Mouse (Mus musculus): Measurements from ENCODE around the gene Cenph. TPM values are rescaled to one million over a fixed set of nuclear protein-coding genes. Genes with fewer than 3 reads are reported as not detected.
"Not testable (repeated sequence)": the region's sequence is repeated elsewhere in the genome, so short reads cannot be mapped to it uniquely, and the experiment has no call there.

The Cenph gene
- polyA plus RNA-seq (2015; fragmentation: Nextera tagmentation; extraction: Ambion mirVana), result 30.8 and 31.4 TPM in 2 replicates

GRCm38 (mm10) chr13:100775252-100776055, at the start of gene Cenph:
TSS of gene Cenph (minus strand) at chr13:100775899.
- under 1% methylated on average over 46 of the region's 46 CpGs for WGBS
- H3K9me3 ChIP-seq, result no peaks in the 10 kb centered on the region
- peak within 1 kb of the TSS; percentile 80 for H3K9ac ChIP-seq
- peak; percentile 95 for ATAC-seq
- no peaks in the 10 kb centered on the region for H3K36me3 ChIP-seq
- H3K27ac ChIP-seq, result peak within 1 kb of the TSS; percentile 60; the same call in 1 of the 2 replicates
- H3K27me3 ChIP-seq (replicated peaks), result no peaks in the 10 kb centered on the region
- peak within 1 kb of the TSS; percentile 84 for H3K4me3 ChIP-seq (replicated peaks)
- 0 out of 2 replicates have a peak, but pooled peaks cover 7% of the 10 kb centered on the region for H3K4me1 ChIP-seq (replicated peaks)
- peak within 1 kb of the TSS; percentile 92 for H3K4me2 ChIP-seq (replicated peaks)

- H3K9ac ChIP-seq, result no peak overlapping the region
- WGBS, result 88% methylated on average over 3 of the region's 3 CpGs
- no peaks in the 10 kb centered on the region for H3K4me1 ChIP-seq (replicated peaks)
- H3K4me3 ChIP-seq (replicated peaks), result no peak overlapping the region
- no peak for ATAC-seq
- no peak overlapping the region for H3K27ac ChIP-seq
- H3K36me3 ChIP-seq, result peaks cover 19% of the 10 kb centered on the region; the same call in 1 of the 2 replicates
- no peak overlapping the region for H3K4me2 ChIP-seq (replicated peaks)
- no peaks in the 10 kb centered on the region for H3K9me3 ChIP-seq
- H3K27me3 ChIP-seq (replicated peaks), result no peaks in the 10 kb centered on the region
These were observed 49.2 kb upstream of the Cenph start for GRCm38 (mm10) chr13:100824916-100825315.

GRCm38 (mm10) chr13:100824306-100824705, 48.6 kb upstream of the Cenph start:
- ATAC-seq, result no peak

GRCm38 (mm10) chr13:100823863-100824262, 48.2 kb upstream of the Cenph start:
- H3K27me3 ChIP-seq (replicated peaks), result no peaks in the 10 kb centered on the region
- no peak overlapping the region for H3K27ac ChIP-seq
- WGBS, result 93% methylated on average over 3 of the region's 3 CpGs
- no peak overlapping the region for H3K4me2 ChIP-seq (replicated peaks)
- no peaks in the 10 kb centered on the region for H3K4me1 ChIP-seq (replicated peaks)
- no peak overlapping the region for H3K4me3 ChIP-seq (replicated peaks)
- H3K9me3 ChIP-seq, result no peaks in the 10 kb centered on the region
- ATAC-seq, result no peak
- peaks cover 24% of the 10 kb centered on the region for H3K36me3 ChIP-seq
- no peak overlapping the region for H3K9ac ChIP-seq

More at GRCm38 (mm10) chr13:100824306-100824705, 48.6 kb upstream of the Cenph start:
- no peak overlapping the region for H3K4me3 ChIP-seq (replicated peaks)
- no peaks in the 10 kb centered on the region for H3K9me3 ChIP-seq
- H3K4me2 ChIP-seq (replicated peaks), result no peak overlapping the region
- no peak overlapping the region for H3K27ac ChIP-seq
- no peaks in the 10 kb centered on the region for H3K27me3 ChIP-seq (replicated peaks)
- no peaks in the 10 kb centered on the region for H3K4me1 ChIP-seq (replicated peaks)
- WGBS, result 49% methylated on average over 6 of the region's 6 CpGs
- no peak overlapping the region for H3K9ac ChIP-seq
- peaks cover 21% of the 10 kb centered on the region; the same call in 1 of the 2 replicates for H3K36me3 ChIP-seq

- WGBS, result 92% methylated on average over 6 of the region's 6 CpGs
- H3K4me1 ChIP-seq (replicated peaks), result no peaks in the 10 kb centered on the region
- no peaks in the 10 kb centered on the region for H3K9me3 ChIP-seq
- H3K4me2 ChIP-seq (replicated peaks), result no peak overlapping the region
- peaks cover 23% of the 10 kb centered on the region for H3K36me3 ChIP-seq
- H3K27me3 ChIP-seq (replicated peaks), result no peaks in the 10 kb centered on the region
- H3K9ac ChIP-seq, result no peak overlapping the region
- no peak overlapping the region for H3K4me3 ChIP-seq (replicated peaks)
- H3K27ac ChIP-seq, result no peak overlapping the region
- ATAC-seq, result no peak
These were observed 38.8 kb upstream of the Cenph start for GRCm38 (mm10) chr13:100814451-100814850.

- no peak overlapping the region for H3K4me3 ChIP-seq (replicated peaks)
- 93% methylated on average over 3 of the region's 3 CpGs for WGBS
- no peaks in the 10 kb centered on the region for H3K9me3 ChIP-seq
- H3K27me3 ChIP-seq (replicated peaks), result no peaks in the 10 kb centered on the region
- H3K9ac ChIP-seq, result no peak overlapping the region
- peaks cover 49% of the 10 kb centered on the region for H3K36me3 ChIP-seq
- H3K27ac ChIP-seq, result no peak overlapping the region
- H3K4me2 ChIP-seq (replicated peaks), result no peak overlapping the region
- H3K4me1 ChIP-seq (replicated peaks), result no peaks in the 10 kb centered on the region
- ATAC-seq, result no peak
These were observed 30.1 kb upstream of the Cenph start for GRCm38 (mm10) chr13:100805776-100806175.

- no peaks in the 10 kb centered on the region for H3K9me3 ChIP-seq
- peaks cover 3% of the 10 kb centered on the region; the same call in 1 of the 2 replicates for H3K36me3 ChIP-seq
- H3K9ac ChIP-seq, result no peak overlapping the region
- no peak overlapping the region for H3K27ac ChIP-seq
- no peak overlapping the region for H3K4me3 ChIP-seq (replicated peaks)
- no peak overlapping the region for H3K4me2 ChIP-seq (replicated peaks)
- ATAC-seq, result no peak
- no peaks in the 10 kb centered on the region for H3K27me3 ChIP-seq (replicated peaks)
- H3K4me1 ChIP-seq (replicated peaks), result no peaks in the 10 kb centered on the region
- 86% methylated on average over 6 of the region's 6 CpGs for WGBS
These were observed 21.5 kb upstream of the Cenph start for GRCm38 (mm10) chr13:100797171-100797570.

GRCm38 (mm10) chr13:100789083-100789482, 13.4 kb upstream of the Cenph start:
- peaks cover 10% of the 10 kb centered on the region for H3K4me1 ChIP-seq (replicated peaks)
- H3K4me2 ChIP-seq (replicated peaks), result no peak overlapping the region
- no peaks in the 10 kb centered on the region for H3K9me3 ChIP-seq
- no peak overlapping the region for H3K4me3 ChIP-seq (replicated peaks)
- no peak overlapping the region for H3K9ac ChIP-seq
- H3K27ac ChIP-seq, result no peak overlapping the region
- H3K36me3 ChIP-seq, result no peaks in the 10 kb centered on the region
- no peaks in the 10 kb centered on the region for H3K27me3 ChIP-seq (replicated peaks)
- 83% methylated on average over 3 of the region's 3 CpGs for WGBS
- no peak for ATAC-seq

- not testable (repeated sequence) for H3K27ac ChIP-seq; H3K27me3 ChIP-seq (replicated peaks); H3K36me3 ChIP-seq; ATAC-seq; H3K4me3 ChIP-seq (replicated peaks); H3K9me3 ChIP-seq; H3K4me2 ChIP-seq (replicated peaks); H3K9ac ChIP-seq
- 94% methylated on average over 12 of the region's 14 CpGs for WGBS
- peaks cover 15% of the 10 kb centered on the region for H3K4me1 ChIP-seq (replicated peaks)
These were observed 12.4 kb upstream of the Cenph start for GRCm38 (mm10) chr13:100788057-100788456.

GRCm38 (mm10) chr13:100787316-100788010, 11.8 kb upstream of the Cenph start:
- Histone ChIP-seq H3K27me3 (replicated peaks) (no peaks in the 10 kb centered on the region), H3K4me3 (replicated peaks) (no peak overlapping the region), H3K4me2 (replicated peaks) (no peak overlapping the region), H3K9ac (no peak overlapping the region), H3K9me3 (no peaks in the 10 kb centered on the region), H3K27ac (no peak overlapping the region), H3K36me3 (peaks cover 7% of the 10 kb centered on the region; the same call in 1 of the 2 replicates), H3K4me1 (replicated peaks) (peaks cover 15% of the 10 kb centered on the region)
- WGBS, result 63% methylated on average over 6 of the region's 6 CpGs
- ATAC-seq, result 0 out of 2 replicates have a peak, but pooled peaks have one; percentile 37

- H3K4me1 ChIP-seq (replicated peaks), result peaks cover 15% of the 10 kb centered on the region
- peak within 1 kb of the TSS; percentile 67 for H3K27ac ChIP-seq
- no peaks in the 10 kb centered on the region for H3K9me3 ChIP-seq
- peaks cover 7% of the 10 kb centered on the region; the same call in 1 of the 2 replicates for H3K36me3 ChIP-seq
- H3K9ac ChIP-seq, result peak within 1 kb of the TSS; percentile 67
- peak within 1 kb of the TSS; percentile 80 for H3K4me3 ChIP-seq (replicated peaks)
- ATAC-seq, result peak; percentile 98
- no peaks in the 10 kb centered on the region for H3K27me3 ChIP-seq (replicated peaks)
- peak within 1 kb of the TSS; percentile 80 for H3K4me2 ChIP-seq (replicated peaks)
- WGBS, result under 1% methylated on average over 35 of the region's 35 CpGs
These were observed 10.7 kb upstream of the Cenph start, which contains the start of gene Ccnb1 for GRCm38 (mm10) chr13:100786414-100786867. TSS of gene Ccnb1 (minus strand) at chr13:100786570.

GRCm38 (mm10) chr13:100785806-100786413, 10.2 kb upstream of the Cenph start:
- peak overlapping the region; percentile 67 for H3K9ac ChIP-seq
- no peaks in the 10 kb centered on the region for H3K9me3 ChIP-seq
- H3K4me3 ChIP-seq (replicated peaks), result peak overlapping the region; percentile 80
- peak overlapping the region; percentile 67 for H3K27ac ChIP-seq
- ATAC-seq, result peak; percentile 50
- WGBS, result under 1% methylated on average over 30 of the region's 30 CpGs
- H3K27me3 ChIP-seq (replicated peaks), result no peaks in the 10 kb centered on the region
- H3K4me1 ChIP-seq (replicated peaks), result peaks cover 15% of the 10 kb centered on the region
- H3K4me2 ChIP-seq (replicated peaks), result peak overlapping the region; percentile 80
- peaks cover 7% of the 10 kb centered on the region; the same call in 1 of the 2 replicates for H3K36me3 ChIP-seq
